Mouse (Mus musculus): Measurements from ENCODE around the gene Tmem53. TPM values are rescaled to one million over a fixed set of nuclear protein-coding genes. Genes with fewer than 3 reads are reported as not detected.

Gene Tmem53
- total and polyA plus RNA-seq, 2 experiments from 2014 or later: 11.6 to 12.4 TPM

DNA sequence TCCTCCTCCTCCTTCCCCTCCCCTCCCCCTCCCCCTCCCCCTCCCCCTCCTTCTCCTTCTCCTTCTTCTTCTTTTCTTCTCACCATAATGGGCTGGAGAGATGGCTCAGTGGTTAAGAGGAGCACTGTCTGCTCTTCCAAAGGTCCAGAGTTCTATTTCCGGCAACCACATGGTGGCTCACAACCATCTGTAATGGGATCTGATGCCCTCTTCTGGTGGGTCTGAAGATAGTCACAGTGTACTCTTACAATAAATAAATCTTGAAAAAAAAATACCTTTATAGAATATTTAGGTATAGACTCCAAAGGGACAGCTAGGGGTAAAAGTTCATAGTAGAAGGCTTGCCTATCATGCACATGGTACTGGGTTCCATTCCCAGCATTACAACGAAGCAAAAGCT, 9.5 kb downstream of the Tmem53 start:
- no peak overlapping the region for H3K4me2 ChIP-seq (ENCODE audit: low read depth)
- H3K27ac ChIP-seq (ENCODE audit: low read depth, low read length): no peak overlapping the region
- H3K27me3 ChIP-seq (ENCODE audit: insufficient read depth, low read length): no peaks in the 10 kb centered on the region
- H3K36me3 ChIP-seq (ENCODE audit: insufficient read depth): no peaks in the 10 kb centered on the region
- 78% methylated on average over 2 of the region's 2 CpGs for whole genome bisulfite sequencing
- H3K4me1 ChIP-seq (ENCODE audit: insufficient read depth): no peaks in the 10 kb centered on the region
- no peak for TF ChIP-seq CTCF (IDR thresholded peaks at IDR 0.05; ENCODE audit: low read depth)
- H3K9ac ChIP-seq: no peak overlapping the region
- DNase-seq: no peak
- no peak overlapping the region for H3K4me3 ChIP-seq (ENCODE audit: low read depth, low read length)
- no peaks in the 10 kb centered on the region for H3K9me3 ChIP-seq (ENCODE audit: low read length)
- ATAC-seq: no peak

DNA sequence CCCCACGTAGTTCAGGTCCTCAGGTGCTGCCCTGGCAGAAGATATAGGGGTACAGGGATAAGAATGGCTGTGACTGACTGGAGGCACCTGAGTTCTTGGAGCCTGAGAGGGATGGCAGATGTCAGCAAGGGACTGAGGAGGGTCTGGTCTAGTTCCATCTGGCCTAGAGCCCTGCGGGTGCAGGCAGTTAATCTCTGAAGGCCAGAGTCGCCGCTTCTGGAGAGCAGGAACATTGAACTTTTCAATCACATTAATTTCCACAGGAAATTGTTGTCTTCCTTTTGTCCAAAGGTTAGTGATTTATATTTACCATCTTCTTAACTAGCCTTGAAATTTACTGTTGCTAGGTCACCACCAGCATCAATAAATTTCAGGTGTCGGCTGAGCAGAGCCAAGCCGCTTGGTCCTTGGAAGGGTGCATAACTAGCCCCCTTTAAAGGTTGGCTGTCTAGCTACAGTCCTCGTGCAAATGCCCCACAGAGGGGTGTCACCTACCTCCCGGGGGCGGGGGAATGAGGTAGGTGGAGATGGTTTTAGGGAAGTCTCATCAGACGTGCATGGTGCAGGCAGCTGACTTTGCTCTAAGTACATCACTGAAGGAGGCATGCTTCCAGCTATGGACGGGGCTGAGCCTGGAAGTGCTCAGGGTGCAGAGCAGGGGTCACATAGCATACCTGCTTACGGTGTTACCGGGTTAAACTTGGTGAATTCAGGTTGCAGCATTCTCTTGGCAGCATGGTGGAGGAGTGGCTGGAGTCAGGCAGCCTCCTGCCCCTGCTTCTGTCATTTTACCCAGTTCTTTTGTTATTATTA, 10.6 kb downstream of the Tmem53 start:
- WGBS: 73% methylated on average over 13 of the region's 13 CpGs
- Histone ChIP-seq H3K27ac (ENCODE audit: low read depth, low read length) (no peak overlapping the region), H3K27me3 (ENCODE audit: insufficient read depth, low read length) (no peaks in the 10 kb centered on the region), H3K4me1 (ENCODE audit: insufficient read depth) (no peaks in the 10 kb centered on the region), H3K9ac (no peak overlapping the region), H3K9me3 (ENCODE audit: low read length) (no peaks in the 10 kb centered on the region), H3K4me2 (ENCODE audit: low read depth) (no peak overlapping the region), H3K4me3 (ENCODE audit: low read depth, low read length) (no peak overlapping the region), H3K36me3 (ENCODE audit: insufficient read depth) (no peaks in the 10 kb centered on the region)
- ATAC-seq: no peak
- TF ChIP-seq CTCF (IDR thresholded peaks at IDR 0.05; ENCODE audit: low read depth): no peak
- no peak for DNase-seq

DNA sequence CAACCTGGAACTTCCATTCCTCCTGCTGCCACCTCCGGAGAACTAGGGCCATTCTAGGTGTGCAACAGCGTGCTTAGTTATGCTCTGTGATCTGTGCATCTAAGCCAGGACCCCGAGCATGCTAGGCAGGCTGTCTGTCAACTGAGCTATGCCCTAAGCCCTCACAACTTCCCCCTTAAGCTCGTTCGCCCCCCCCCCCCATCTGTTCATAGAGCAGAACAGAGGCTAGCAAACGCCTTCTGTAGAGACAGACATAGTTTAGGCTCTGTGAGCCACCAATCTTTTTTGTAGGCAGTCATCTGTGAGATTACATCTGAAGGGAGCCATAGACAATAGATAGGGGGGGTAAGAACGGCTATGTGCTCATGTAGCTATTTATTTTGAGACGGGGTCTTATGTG, 11.2 kb downstream of the Tmem53 start:
- Histone ChIP-seq H3K4me3 (ENCODE audit: low read depth, low read length) (no peak overlapping the region), H3K27ac (ENCODE audit: low read depth, low read length) (no peak overlapping the region), H3K4me1 (ENCODE audit: insufficient read depth) (no peaks in the 10 kb centered on the region), H3K27me3 (ENCODE audit: insufficient read depth, low read length) (no peaks in the 10 kb centered on the region), H3K36me3 (ENCODE audit: insufficient read depth) (no peaks in the 10 kb centered on the region), H3K4me2 (ENCODE audit: low read depth) (no peak overlapping the region), H3K9ac (no peak overlapping the region), H3K9me3 (ENCODE audit: low read length) (no peaks in the 10 kb centered on the region)
- no peak for TF ChIP-seq CTCF (IDR thresholded peaks at IDR 0.05; ENCODE audit: low read depth)
- ATAC-seq: peak; percentile 54
- WGBS: 47% methylated on average over 8 of the region's 8 CpGs
- DNase-seq: no peak

DNA sequence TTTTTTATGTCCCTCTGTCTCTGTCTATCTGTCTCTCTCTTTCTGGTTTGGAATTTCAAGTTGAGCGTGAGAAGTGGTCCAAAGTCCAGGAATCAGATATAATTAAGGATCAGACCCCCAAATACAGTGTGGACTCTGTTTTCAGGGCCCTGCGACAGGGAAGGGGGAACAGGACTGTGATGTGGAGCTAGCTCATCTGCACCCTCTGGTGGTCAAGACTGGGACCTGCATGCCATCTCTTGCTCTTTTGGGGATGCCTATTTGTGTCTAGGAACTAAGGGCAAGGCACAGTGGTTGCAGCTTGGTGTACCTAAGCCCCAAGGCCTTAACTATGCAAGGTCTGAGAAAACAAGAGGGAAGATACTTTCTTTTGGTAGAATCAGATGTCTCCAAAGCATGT, 15.5 kb downstream of the Tmem53 start:
- DNase-seq (peak; percentile 87), ATAC-seq (peak; percentile 59)
- H3K4me3 ChIP-seq (ENCODE audit: low read depth, low read length): no peak overlapping the region
- H3K27ac ChIP-seq (ENCODE audit: low read depth, low read length): no peak overlapping the region
- H3K9me3 ChIP-seq (ENCODE audit: low read length): no peaks in the 10 kb centered on the region
- H3K4me1 ChIP-seq (ENCODE audit: insufficient read depth): no peaks in the 10 kb centered on the region
- H3K4me2 ChIP-seq (ENCODE audit: low read depth): no peak overlapping the region
- no peak overlapping the region for H3K9ac ChIP-seq
- 6% methylated on average over 2 of the region's 2 CpGs for WGBS
- H3K27me3 ChIP-seq (ENCODE audit: insufficient read depth, low read length): no peaks in the 10 kb centered on the region
- peaks cover 12% of the 10 kb centered on the region for H3K36me3 ChIP-seq (ENCODE audit: insufficient read depth)
- TF ChIP-seq CTCF (IDR thresholded peaks at IDR 0.05; ENCODE audit: low read depth): peak; percentile 97

DNA sequence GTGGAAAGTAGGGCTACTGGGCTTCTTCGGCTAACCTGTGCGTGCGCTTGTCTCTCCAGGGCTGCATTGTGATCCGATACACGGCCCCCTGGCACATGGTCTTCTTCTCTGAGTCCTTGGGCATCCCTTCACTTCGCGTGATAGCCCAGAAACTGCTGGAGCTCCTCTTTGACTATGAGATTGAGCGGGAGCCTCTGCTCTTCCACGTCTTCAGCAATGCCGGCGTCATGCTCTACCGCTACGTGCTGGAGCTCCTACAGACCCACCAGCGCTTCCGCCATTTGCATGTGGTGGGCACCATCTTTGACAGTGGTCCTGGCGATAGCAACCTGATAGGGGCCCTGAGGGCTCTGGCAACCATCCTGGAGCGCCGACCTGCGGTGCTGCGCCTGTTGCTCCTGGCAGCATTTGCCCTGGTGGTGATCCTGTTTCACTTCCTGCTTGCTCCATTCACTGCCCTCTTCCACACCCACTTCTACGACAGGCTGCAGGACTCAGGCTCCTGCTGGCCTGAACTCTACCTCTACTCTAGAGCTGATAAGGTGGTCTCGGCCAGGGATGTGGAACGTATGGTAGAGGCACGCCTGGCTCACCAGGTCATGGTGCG, 16.2 kb downstream of the Tmem53 start:
- Histone ChIP-seq H3K9ac (no peak overlapping the region), H3K4me2 (ENCODE audit: low read depth) (no peak overlapping the region), H3K4me1 (ENCODE audit: insufficient read depth) (no peaks in the 10 kb centered on the region), H3K36me3 (ENCODE audit: insufficient read depth) (peaks cover 18% of the 10 kb centered on the region), H3K27me3 (ENCODE audit: insufficient read depth, low read length) (no peaks in the 10 kb centered on the region), H3K9me3 (ENCODE audit: low read length) (no peaks in the 10 kb centered on the region), H3K4me3 (ENCODE audit: low read depth, low read length) (no peak overlapping the region), H3K27ac (ENCODE audit: low read depth, low read length) (no peak overlapping the region)
- DNase-seq (no peak), ATAC-seq (no peak)
- TF ChIP-seq CTCF (IDR thresholded peaks at IDR 0.05; ENCODE audit: low read depth): no peak
- 91% methylated on average over 25 of the region's 25 CpGs for WGBS

DNA sequence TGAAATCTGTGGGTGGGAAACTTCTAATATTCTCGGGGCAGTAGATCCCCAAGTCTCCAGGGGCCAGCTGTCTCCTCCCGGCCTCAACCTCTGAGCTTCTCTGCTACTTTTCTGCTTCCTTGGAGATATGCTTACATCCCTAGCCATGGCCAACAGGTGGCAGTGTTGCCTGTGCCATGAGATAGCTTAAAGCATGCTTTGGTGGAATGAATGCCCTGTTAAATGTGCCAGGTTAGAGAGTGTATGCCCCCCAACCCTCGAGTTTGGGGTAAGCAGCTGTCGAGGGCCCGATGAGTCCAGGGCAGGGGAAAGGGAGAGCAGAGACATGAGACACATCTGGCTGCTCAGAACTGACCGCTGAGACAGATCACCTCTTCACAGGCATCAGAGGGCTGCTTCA, 18.5 kb downstream of the Tmem53 start:
- Histone ChIP-seq H3K9ac (no peak overlapping the region), H3K36me3 (ENCODE audit: insufficient read depth) (peaks cover 33% of the 10 kb centered on the region), H3K4me2 (ENCODE audit: low read depth) (no peak overlapping the region), H3K27ac (ENCODE audit: low read depth, low read length) (no peak overlapping the region), H3K27me3 (ENCODE audit: insufficient read depth, low read length) (no peaks in the 10 kb centered on the region), H3K4me1 (ENCODE audit: insufficient read depth) (no peaks in the 10 kb centered on the region), H3K4me3 (ENCODE audit: low read depth, low read length) (no peak overlapping the region), H3K9me3 (ENCODE audit: low read length) (no peaks in the 10 kb centered on the region)
- TF ChIP-seq CTCF (IDR thresholded peaks at IDR 0.05; ENCODE audit: low read depth): peak; percentile 97
- ATAC-seq (peak; percentile 82), DNase-seq (peak; percentile 88)
- WGBS: 6% methylated on average over 6 of the region's 6 CpGs

DNA sequence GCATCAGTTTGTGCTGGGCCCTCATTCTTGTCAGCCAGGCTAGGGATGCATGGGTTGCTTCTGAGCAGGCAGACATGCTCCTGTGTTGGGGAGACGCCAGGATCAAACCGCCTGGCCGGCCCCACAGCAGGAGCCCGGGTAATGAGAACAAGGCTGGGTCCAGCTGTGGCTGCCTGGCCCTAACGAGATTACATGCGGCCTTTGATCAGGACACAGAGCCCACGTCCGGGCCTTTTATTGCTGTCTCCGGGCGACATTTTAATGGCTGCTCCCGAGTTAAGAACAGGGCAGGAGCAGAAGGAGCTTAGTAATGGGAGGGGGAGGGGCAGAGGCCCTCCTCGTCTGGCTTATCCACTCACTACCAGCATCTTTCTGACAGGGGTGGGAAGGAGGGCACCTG, 20.7 kb downstream of the Tmem53 start:
- Histone ChIP-seq H3K27me3 (ENCODE audit: insufficient read depth, low read length) (no peaks in the 10 kb centered on the region), H3K4me1 (ENCODE audit: insufficient read depth) (no peaks in the 10 kb centered on the region), H3K4me2 (ENCODE audit: low read depth) (no peak overlapping the region), H3K9ac (no peak overlapping the region), H3K36me3 (ENCODE audit: insufficient read depth) (peaks cover 55% of the 10 kb centered on the region), H3K27ac (ENCODE audit: low read depth, low read length) (no peak overlapping the region; the same call in 1 of the 2 replicates), H3K4me3 (ENCODE audit: low read depth, low read length) (no peak overlapping the region), H3K9me3 (ENCODE audit: low read length) (no peaks in the 10 kb centered on the region)
- DNase-seq: no peak
- WGBS: 7% methylated on average over 12 of the region's 12 CpGs
- no peak for TF ChIP-seq CTCF (IDR thresholded peaks at IDR 0.05; ENCODE audit: low read depth)
- no peak for ATAC-seq

Measured in forebrain, postnatal 0 days (tissue).